Mouse (Mus musculus) bone marrow macrophage, adult 2 months (primary cell): ENCODE data around the gene Grip1.

Source experiments
- CTCF ChIP-seq: IDR thresholded peaks from 2 replicates; pipeline ENCODE4 v1.5.1; 2012; ENCODE audit warnings: low read depth, mild to moderate bottlenecking, low read length, moderate library complexity
- POLR2A ChIP-seq: IDR thresholded peaks from 2 replicates; pipeline ENCODE4 v1.6.1; 2012; ENCODE audit warnings: mild to moderate bottlenecking, low read depth, low read length, borderline replicate concordance

DNA sequence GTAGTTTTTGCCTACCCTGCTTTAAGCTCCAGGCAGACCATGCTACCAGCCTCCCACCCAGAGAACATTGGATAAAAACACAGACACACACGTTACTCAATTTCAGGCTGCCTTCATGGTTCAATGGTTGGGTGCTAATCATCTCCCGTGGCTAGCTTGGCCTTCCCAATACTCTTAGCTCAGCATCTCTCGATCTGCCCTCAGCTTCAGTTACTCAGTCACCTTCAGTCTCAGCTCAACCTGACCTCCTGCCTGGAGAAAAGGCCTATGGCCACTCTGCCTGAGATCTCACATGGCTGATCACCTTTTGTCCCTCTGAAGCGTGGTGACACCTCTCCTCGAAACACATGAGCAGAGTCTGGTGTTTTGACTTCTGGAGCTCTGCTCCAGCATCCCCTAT is 379.7 kb downstream of the Grip1 start:
- TF ChIP-seq CTCF (no peak), POLR2A (no peak)
